Mouse (Mus musculus) erythroblast, embryonic 14.5 days (primary cell): ENCODE measurements around the gene Fam19a3.

Experiments used
- GATA1 ChIP-seq: IDR thresholded peaks from 2 replicates; pipeline ENCODE4 v1.6.1; 2012; ENCODE audit warnings: low read length, inconsistent platforms, mixed read lengths
- TAL1 ChIP-seq: IDR thresholded peaks from 3 replicates; pipeline ENCODE4 v1.6.1; 2012; ENCODE audit warnings: low read length, inconsistent platforms, mixed read lengths

DNA sequence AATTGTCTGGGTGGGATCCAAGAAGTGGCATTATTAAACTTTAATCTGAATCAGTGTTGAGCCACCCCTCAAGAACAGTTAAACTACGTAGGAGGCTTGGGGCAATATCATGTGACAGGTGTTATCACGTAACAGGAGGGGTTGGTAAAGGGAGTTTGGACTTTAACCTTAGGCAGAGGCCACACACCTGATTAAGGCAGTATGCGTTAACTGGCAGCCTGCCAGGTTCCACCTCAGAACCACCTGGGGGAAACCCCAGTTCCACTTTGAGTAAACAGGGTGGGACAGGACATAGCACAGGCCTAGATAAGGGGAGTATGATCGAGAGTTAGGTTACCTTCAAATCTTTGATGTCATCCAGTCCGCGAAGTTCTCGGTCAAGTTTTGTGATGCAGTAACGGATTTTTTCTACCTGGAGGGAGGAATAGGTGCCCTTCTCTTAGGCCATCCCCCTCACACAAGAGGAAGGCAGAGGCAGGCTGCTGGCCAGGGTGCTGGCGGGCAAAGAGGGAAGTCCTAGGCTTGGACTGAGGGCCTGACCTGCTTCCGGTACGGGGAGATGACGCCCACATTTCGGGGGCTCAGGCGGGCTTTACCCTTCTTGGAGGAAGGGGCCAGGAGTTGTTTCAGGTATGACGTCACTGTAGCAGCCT lies 14.9 kb upstream of the Fam19a3 start:
- no peak for TF ChIP-seq GATA1
- TF ChIP-seq TAL1, result no peak
